Mouse (Mus musculus) cerebellum, postnatal 14 days (tissue): ENCODE measurements around the gene Wbp2.
A peak's percentile ranks its signal among the peaks of the same experiment; 100 is the strongest.

Source experiments
- DNase-seq, 2 experiments: peaks; one replicate each; pipeline ENCODE4 v3.0.0; 2021; ENCODE audit warnings: mixed read lengths in 2 of 2

Gene Wbp2

GRCm38 (mm10) chr11:116061641-116062415, 25.0 kb downstream of the Wbp2 start:
- DNase-seq, result peak; percentile 74 to 79

- peak in 1 of 2 experiments; percentile 60 for DNase-seq
Observed at GRCm38 (mm10) chr11:116060596-116060995, 26.2 kb downstream of the Wbp2 start.

GRCm38 (mm10) chr11:116059691-116060025, 27.1 kb downstream of the Wbp2 start:
- peak in 1 of 2 experiments; percentile 26 for DNase-seq

- DNase-seq, result no peak
Observed at GRCm38 (mm10) chr11:116058868-116059690, 27.7 kb downstream of the Wbp2 start.

GRCm38 (mm10) chr11:116058022-116058614, 28.7 kb downstream of the Wbp2 start:
- DNase-seq, result peak in 1 of 2 experiments; percentile 63

GRCm38 (mm10) chr11:116057237-116057881, 29.4 kb downstream of the Wbp2 start:
- DNase-seq, result no peak

- no peak for DNase-seq
Observed at GRCm38 (mm10) chr11:116055873-116056272, 30.9 kb downstream of the Wbp2 start.

GRCm38 (mm10) chr11:116053510-116054229, 33.1 kb downstream of the Wbp2 start:
- DNase-seq, result no peak

- DNase-seq, result no peak
Observed at GRCm38 (mm10) chr11:116050196-116050595, 36.6 kb downstream of the Wbp2 start.

GRCm38 (mm10) chr11:116049610-116050009, 37.2 kb downstream of the Wbp2 start:
- no peak for DNase-seq

- no peak for DNase-seq
Observed at GRCm38 (mm10) chr11:116045173-116045572, 41.6 kb downstream of the Wbp2 start.

GRCm38 (mm10) chr11:116043286-116043685, 43.5 kb downstream of the Wbp2 start:
- no peak for DNase-seq

GRCm38 (mm10) chr11:116042372-116043138, 44.2 kb downstream of the Wbp2 start:
- DNase-seq, result no peak

GRCm38 (mm10) chr11:116041833-116042232, 45.0 kb downstream of the Wbp2 start:
- DNase-seq, result no peak

GRCm38 (mm10) chr11:116040593-116040992, 46.2 kb downstream of the Wbp2 start:
- peak in 1 of 2 experiments; percentile 30 for DNase-seq

GRCm38 (mm10) chr11:116037826-116038225, 49.0 kb downstream of the Wbp2 start:
- DNase-seq, result no peak

GRCm38 (mm10) chr11:116036671-116037070, 50.1 kb downstream of the Wbp2 start:
- DNase-seq, result no peak

- DNase-seq, result no peak
Observed at GRCm38 (mm10) chr11:116034584-116034983, 52.2 kb downstream of the Wbp2 start.

- DNase-seq, result peak; percentile 56
Observed at GRCm38 (mm10) chr11:116030898-116031845, 55.6 kb downstream of the Wbp2 start.
